Mouse (Mus musculus): ENCODE measurements around the gene Tub.

DNA sequence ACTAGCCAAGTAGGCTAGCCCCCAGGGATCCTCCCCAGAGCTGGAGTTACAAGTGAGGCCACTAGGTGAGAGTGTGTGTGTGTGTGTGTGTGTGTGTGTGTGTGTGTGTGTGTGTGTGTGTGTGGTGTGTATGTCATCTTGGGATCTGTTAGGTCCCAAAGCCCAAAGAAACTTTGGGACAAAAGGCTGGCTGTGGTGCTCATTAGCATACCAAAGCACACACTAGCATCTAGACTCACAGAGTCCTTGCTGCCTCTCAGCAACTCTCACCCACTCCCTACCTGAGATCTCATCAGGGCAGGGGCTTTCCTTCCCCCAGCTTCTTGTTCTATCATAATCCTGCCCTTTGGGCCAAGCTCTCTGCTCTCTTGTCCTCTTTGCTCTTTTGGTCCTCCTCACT is 1.5 kb upstream of the Tub start:
- no peak for TF ChIP-seq POLR2A (IDR thresholded peaks at IDR 0.05; ENCODE audit: borderline replicate concordance, extremely low read depth, low read depth, low read length)
- TF ChIP-seq CTCF (IDR thresholded peaks at IDR 0.05; ENCODE audit: insufficient read depth, low read length), result no peak

All from lung, adult 2 months (tissue).